Mouse (Mus musculus): ENCODE measurements around the gene Ufd1. TPM values are rescaled to one million over a fixed set of nuclear protein-coding genes. Genes with fewer than 3 reads are reported as not detected.

Ufd1 gene
- total RNA-seq (2021), result 10 to 100 TPM; 49.2 to 52.9 TPM
- long read RNA-seq, experiment 1, transcript Ufd1-201 (12 exons, 1,996 nt), result major isoform, 47 of 61 reads
- long read RNA-seq, experiment 1, partial matches to known transcripts, result 0 of 61 reads
- long read RNA-seq, experiment 1, other reads (novel, unspliced or antisense), result 14 of 61 reads
- long read RNA-seq, experiment 2, transcript Ufd1-201 (12 exons, 1,996 nt), result major isoform, 64 of 69 reads
- long read RNA-seq, experiment 2, partial matches to known transcripts, result 1 of 69 reads
- long read RNA-seq, experiment 2, other reads (novel, unspliced or antisense), result 4 of 69 reads

DNA sequence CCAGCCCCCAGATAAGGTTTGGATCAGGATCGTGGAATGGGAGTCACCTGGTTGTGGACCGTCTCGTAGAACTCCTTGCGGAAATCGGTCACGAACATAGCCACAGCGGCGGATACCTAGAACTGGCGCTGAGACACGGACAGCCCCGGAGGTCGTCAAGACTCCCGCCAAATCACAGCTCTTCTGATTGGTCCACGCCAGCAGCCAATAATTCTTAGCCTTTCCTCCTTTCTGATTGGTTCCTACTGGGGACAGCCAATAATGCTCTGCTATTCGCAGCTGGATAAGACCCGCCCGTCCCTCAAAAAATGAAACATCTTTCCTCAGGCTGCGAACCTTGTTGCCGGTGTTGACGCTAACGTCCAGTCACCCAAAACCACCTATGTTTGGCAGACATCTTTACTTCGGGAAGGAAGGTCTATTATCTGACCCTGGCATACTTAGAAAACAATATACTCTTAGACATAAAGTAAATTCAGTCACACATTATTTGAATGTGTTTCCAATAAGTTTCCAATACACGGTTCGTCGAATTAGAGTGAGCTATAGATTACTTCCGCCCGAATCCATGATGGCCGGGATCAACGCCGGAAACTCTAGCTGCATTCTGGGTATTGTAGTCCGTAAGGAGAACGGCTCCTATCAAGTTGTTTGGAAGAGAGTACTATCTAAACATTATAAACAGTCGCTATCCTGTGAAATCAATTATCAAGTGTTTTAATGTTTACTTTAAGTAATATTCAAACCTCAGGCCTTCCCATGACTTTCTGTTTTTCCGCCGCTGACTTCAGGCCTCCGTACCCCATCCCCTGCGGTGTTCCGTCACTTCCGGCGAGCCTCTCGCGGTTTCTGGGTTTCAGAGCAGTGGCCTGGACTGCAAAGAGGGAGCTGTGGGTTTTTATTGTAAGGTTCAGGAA lies at the start of gene Ufd1, which contains the start of gene Cdc45:
TSS of gene Ufd1 (plus strand) at position 312 of the 917 bp plus-strand sequence.
TSS of gene Cdc45 (minus strand) at position 520 of the 917 bp plus-strand sequence.
- DNase-seq, result peak; percentile 84

DNA sequence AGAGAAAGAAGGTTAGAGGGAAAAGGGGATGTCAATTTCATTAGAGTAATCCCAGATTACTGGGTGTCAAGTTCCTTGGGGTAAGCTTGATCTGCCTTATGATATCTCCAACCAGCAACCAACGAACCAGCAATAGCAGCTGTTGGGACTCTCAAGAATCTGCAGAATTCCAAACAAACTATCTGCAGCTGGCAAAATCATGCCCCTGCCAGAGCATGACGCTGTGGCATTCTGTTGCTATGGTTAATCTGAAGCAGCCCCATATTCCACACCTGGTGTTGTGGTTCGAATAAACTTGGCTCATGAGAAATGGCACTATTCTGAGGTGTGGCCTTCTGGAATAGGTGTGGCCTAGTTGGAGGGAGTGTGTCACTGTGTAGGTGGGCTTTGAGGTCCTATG lies 48.6 kb upstream of the Ufd1 start:
- DNase-seq, result no peak

DNA sequence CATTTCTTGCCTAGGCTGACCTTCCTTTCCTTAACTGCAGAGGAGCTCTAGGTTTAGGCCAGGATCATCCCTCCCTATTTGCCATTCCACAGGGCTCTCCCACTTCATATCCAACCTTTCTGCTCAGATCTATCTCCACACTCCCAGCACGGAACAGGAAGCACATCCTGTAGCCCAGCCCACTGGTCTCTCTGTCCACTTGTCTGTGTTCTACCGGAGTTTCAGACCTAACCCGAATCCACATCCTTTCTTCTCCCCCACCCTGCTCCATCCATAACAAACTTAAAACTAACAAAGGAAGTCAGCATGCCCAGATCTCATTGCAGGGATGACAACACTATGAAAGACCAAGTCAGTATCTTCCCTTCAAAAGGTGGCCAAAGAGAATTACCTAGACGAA lies 45.2 kb upstream of the Ufd1 start:
- no peak for DNase-seq

DNA sequence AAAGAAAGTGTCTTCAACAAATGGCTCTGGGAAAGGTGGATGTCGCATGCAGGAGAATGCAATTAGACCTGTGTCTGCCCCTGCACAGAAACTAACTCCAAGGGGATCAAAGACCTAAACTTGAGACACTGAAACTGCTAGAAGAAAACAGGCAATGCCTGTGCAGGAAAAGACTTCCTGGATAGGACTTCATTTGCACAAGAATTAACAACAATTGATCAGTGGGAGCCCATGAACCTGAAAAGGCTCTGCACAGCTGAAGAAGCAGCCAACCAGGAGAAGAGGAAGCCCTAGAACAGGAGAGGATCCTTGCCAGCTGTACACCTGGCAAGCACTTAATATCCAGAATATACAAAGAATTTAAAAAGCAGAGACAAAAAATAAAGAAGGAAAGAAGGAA lies 42.1 kb upstream of the Ufd1 start:
- no peak for DNase-seq

DNA sequence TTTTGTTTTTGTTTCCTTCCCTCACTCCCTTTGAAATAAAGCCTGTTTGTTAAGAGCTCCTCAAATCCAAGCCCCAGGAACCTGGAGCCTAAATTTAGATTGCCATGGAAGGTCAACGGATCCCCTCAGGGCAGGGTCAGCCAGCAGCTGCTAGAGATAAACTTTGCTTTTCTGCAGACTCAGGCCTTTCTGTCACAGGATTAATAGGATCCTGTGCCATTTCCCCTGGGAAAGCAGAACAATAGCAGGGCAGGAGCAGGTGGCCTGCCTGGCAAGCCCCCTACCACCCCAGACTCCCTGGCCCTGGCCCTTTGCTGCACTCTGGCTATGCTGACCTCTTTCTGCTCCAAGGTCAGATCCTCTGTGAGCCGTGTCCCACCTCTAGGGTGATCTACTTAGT lies 37.6 kb upstream of the Ufd1 start:
- DNase-seq, result no peak

DNA sequence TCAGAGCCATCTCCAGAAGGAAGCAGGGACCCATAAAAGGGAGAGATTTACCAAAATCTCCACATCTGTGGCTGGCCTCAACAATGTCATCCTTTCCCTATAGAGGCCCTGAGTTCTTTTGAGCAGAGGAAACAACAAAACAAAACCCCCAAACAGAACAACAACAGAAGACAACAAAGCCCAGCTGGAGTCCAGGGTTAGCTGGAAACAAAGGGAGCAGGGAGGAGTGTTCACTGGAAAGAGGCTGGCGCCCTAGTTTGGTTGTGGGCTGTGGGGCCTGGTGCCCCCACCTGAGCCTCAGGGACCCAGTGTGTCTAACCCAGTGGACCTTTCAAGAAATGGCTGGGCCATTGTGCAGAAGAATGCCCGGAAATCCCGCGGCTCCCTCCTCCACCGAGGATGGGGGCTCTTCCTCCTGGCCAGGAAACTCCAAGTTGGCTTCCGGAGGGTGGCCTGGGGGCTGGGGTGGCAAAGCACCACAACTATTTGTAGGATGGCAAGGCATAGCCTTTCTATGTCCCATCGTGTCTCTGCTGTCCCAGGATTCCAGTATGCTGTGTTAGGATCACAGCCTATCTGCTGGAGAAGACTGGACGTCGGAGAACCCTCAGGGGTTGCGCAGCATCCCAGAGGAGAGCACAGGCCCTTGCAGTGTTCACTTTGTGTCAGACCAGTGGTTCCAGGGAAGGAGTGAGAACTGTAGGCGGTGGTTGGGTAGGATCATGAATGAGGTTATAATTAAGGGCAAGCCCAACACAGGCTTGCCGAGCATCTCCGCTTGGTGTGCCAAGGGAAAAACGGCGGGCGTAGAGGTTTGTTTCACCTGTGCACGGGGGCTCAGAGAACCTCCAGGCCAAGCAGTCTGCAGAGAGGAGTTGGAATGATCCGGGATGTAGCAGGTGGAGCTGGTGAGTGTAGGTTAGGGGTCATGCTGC lies 35.7 kb upstream of the Ufd1 start:
- no peak for DNase-seq

DNA sequence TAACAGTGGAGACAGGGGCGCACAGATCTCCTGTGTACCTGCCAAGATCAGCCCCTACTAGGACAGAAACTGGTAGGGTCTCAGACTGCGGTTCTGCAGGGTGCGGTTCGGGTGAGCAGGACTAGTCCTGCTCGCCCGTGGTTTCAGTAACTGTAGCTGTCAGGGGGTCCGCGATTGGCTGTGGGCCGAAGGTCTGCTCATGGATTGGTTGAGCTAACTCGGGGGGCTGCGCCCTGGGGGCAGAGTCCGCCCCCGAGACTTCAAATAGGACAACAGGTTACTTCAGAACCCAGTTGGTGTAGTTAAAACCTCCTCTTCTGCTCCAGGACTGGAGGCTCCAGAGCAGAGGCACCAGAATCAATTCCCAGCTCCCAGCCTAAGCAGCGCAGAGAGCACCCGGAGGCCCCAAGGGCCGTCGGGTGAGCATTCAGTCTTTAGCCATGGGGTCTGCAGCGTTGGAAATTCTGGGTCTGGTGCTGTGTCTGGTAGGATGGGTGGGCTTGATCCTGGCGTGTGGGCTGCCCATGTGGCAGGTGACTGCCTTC lies 35.0 kb upstream of the Ufd1 start, which contains the start of gene Cldn5:
TSS of gene Cldn5 (plus strand) at position 292 of the 545 bp plus-strand sequence.
- no peak for DNase-seq

DNA sequence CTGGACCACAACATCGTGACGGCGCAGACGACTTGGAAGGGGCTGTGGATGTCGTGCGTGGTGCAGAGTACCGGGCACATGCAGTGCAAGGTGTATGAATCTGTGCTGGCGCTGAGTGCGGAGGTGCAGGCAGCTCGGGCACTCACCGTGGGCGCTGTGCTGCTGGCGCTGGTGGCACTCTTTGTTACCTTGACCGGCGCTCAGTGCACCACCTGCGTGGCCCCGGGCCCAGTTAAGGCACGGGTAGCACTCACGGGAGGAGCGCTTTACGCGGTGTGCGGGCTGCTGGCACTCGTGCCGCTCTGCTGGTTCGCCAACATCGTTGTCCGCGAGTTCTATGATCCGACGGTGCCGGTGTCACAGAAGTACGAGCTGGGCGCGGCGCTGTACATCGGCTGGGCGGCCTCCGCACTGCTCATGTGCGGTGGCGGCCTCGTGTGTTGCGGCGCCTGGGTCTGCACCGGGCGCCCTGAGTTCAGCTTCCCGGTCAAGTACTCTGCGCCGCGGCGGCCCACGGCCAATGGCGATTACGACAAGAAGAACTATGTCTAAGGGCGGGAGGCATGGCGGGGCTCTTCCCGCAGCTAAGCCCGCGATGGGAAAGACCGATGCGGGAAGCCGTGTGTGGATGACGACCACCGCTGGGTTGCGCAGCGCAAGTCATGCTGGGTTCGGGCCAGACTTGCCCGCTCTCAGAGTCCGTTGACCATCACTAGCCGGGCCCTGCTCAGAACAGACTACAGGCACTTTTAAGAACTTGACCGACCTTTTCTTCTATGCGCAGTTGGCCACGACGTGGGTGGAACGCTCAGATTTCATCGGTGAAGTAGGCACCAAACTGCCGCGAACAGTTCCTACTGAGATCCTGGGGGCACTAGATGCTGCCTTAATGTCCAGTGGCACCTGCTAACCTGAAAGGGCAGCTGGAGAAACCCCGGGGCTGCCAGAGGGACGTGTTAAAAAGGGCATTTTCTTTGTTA lies 34.2 kb upstream of the Ufd1 start:
- DNase-seq, result no peak

DNA sequence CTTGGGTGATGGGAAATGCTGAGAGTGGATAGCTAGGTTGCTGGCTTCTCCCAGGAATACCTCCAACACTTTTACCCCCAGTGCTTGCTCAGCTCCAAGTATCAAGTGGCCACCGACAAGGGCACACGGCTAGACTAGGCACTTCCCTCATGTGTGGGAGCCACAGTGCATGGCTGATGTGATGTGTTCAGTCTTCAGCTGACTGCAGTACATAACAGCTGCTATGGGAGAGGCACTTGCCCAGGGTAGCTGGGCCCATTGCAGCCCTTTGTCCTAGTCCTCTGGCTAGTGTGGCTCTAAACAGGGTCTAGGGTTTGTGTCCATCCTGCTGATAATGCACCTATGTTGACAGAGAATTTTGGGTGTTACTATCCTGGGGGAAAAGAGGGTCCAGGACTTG lies 33.1 kb upstream of the Ufd1 start:
- no peak for DNase-seq

DNA sequence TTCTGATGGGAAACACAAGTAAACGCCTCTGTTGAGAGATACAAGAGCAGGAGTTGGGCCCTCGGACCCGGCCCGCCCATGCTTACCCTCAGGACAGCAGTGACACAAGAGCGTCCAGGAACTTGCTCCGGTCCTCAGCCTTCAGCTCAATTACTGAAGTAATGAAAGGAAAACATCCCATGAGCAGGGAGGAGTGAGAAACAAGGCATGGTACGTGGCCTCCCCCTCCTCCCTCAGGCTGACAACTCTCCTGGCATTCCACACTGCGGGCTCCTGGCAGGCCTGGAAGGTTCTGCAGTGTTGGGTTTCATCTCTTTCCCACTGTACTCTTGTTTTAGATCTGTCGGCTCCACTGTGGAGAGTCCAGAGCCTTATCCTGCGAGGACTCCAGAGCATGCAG lies 29.8 kb upstream of the Ufd1 start:
- DNase-seq, result no peak

DNA sequence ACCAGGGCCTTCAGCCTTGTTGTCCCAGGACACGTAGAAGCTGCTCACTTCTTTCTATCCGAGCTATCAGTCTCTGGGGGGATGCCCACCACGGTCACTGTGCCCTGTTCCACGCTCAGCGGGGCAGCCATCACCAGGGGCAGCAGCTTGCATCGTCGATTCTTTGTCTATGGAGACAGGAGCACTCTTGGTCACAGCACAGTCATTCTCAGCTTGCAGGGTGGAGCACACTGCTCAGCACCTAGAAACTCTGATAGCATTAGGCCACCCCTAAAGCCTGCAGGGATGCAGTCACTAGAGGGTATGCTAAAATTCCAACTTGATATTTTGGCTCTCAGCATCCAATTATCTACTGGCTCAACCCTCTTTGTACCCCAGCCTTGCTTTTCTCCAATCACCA lies 26.6 kb upstream of the Ufd1 start:
- no peak for DNase-seq

DNA sequence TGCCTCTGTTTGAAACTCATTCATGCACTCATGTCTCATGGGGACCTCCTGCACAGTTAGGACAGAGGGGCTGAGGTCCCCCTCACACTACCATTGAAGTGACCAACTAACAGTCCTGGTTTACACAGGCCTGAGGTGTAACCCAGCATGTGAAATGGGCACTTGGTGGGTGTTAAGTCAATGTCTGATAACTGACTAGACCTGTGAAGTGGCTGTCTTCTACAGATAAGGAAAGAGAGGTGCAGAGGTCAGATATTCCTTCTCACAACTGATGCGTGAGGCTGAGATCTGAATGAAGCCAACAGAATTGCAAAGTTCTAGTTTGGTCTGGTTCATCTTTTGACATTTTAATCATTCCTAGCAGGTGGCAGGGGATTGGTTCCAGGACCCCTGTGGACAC lies 26.1 kb upstream of the Ufd1 start:
- DNase-seq, result no peak

DNA sequence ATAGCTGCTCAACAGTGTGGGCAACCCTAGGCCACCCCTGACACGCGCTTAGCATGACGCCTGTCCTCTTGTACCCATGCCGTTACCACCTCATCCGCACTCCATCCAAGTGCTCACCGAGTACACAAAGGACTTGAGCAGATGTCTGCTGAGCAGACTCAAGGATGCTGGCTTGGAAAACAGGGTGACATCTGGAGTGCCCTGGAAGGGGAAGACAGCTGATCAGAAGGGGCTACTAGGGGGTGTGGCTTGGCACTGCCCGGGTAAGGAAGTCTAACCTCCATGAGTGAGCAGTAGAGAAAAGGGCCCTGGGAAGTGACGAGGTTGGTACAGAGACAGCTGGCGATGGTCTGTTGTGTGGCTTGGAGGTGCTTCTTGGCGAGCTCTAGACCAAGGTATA lies 24.9 kb upstream of the Ufd1 start:
- DNase-seq, result no peak

DNA sequence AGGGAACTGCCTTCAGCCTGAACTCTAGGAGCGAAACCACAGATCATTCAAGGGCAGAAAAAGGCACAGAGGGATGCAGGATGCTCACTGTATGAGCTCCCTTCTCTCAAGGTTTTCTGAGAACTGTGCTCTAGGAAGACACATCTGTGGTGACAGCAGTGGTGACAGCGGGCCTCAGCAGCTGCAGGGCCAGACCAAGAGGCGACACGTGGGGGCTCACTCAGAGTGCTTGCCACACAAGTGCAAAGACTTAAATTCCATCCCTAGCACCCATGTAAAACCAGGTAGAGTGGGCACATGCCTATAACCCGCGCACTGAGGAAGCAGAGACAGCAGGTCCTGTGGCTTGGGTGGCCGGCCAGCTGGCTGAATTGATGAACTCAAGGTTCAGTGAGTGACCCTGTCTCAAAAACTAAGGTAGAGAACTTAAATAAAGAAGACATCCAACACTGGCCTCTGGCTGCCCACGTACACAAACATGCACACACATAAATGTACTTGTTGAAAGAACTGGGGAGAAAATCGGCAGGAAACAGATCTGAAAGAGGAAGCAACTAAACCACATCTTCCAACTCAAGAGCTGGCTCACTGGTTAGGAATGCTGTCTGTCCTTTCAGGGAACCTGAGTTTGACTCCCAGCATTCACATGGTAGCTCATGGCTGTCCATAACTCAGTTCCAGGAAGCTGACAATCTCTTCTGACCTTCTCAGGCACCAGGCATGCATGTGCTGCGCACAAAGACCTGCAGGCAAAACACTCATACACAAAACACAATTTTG lies 22.8 kb upstream of the Ufd1 start:
- DNase-seq, result no peak

DNA sequence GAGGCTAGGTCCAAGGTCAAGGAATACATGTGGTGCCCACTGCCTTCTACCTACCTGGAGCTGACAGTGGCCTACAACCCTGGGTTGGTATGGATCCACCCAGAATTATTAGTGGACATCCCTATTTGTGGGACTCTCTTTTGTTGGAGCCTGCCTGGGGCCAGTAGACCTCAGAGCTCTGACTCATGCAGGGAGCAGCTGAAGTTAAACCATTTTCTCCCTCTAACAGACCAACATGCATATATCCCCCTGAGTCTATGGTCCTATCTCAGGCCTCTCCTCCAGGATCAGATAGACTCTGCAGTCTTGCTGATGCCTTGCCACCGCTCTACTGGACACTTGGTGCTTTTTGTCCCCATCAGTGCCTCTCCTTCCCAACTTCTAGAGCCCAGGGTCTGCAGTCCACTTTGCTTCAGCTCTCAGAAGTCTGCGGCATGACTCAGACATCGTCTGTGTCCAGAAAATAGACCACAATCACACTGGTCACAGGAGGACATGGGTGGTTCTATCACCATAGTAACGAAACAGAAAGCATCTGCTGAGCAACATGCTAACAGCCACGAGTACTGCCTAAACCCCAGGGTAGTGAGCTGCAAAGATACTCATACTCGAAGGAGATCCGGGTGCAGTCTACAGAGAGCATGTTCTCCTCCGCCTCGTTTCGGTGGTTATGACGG lies 16.2 kb upstream of the Ufd1 start:
- no peak for DNase-seq

DNA sequence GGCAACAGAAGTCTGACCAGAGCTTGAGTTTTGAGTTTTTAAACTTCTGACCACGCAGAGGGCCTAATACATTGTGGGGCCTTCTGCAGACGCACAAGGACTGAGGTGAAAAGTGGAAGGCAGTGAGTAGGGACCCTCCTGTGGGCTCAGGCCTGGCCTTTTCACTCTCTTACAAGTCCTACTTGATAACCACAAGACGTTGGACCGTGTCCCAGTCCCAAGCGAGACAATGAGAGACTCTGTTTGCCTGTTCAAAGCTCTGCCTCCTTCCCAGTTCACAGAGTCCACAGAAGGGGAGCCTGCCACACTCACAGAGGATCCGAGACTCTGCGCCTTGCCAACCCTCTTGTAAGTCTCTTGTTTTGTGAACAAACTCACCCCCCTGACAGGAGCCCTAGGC lies 14.9 kb upstream of the Ufd1 start:
- no peak for DNase-seq

DNA sequence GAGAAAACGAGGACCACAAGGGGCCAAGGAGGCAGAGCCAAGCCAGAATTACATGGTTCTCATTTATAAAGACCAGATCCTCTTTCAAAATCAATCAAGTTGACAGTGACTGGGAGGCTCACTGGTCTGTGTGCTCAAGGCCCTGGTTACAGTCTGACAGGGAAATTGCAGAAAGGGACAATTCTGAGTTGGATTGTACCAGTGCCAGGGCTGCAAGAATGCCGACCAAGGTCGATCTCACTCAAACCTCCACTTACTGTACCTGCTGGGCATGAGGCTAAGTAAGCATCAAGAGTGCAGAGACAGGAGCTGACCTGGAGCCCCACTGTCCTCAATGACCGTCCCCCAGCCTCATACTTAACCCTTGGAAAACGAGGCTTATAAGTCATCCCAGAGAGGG lies 13.4 kb upstream of the Ufd1 start:
- DNase-seq, result no peak

DNA sequence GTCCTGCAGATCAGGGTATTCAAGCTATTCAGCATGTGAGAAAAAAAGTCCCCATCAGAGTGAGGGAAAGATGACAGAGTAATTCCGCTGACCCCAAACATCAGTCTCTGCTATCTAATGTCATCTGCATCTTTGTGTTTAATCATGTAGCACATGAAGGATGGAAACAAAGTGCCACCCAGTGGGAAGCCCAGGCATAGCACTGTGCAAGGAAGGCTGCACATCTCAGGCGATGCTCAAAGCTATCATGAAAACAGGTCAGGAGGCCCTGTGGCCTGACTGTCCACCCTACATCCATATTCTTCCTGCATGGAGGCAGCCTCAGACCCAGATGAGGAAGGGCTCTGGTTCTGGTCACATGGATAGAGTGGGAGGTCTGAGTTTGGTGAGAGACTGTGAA lies 12.7 kb upstream of the Ufd1 start:
- peak; percentile 43 for DNase-seq

DNA sequence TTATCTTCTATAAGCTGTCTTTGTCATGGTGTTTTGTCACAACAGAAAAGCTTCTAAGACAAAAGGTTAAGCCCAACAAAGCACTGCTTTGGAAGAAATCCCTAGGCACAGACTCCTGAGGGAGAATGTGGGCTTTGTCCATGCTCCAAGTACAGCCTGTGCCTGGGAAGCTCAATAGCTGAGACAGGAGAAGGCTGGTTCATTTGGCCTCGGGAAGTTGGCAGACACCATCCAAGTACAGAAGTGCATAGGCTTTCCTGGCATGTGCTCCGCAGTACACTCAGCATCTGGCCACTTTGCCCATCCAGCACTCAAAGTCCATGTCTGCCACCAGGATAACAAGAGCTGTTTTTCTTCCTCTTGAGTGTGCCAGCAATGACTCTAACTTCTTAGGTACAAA lies 5.8 kb upstream of the Ufd1 start:
- no peak for DNase-seq
